Mouse (Mus musculus): ENCODE data around the gene Rrp7a. TPM values are rescaled to one million over a fixed set of nuclear protein-coding genes. Genes with fewer than 3 reads are reported as not detected.

Rrp7a gene
- polyA plus RNA-seq, 1 experiment = 109 TPM

GRCm38 (mm10) chr15:83074179-83074578 is 48.4 kb downstream of the Rrp7a start:
- no peak for DNase-seq (ENCODE audit: extremely low spot score in 1 of 2, low spot score in 1 of 2)

- DNase-seq (ENCODE audit: extremely low spot score in 1 of 2, low spot score in 1 of 2) = no peak
Measured at GRCm38 (mm10) chr15:83071752-83072151, 50.8 kb downstream of the Rrp7a start.

- no peak for DNase-seq (ENCODE audit: extremely low spot score in 1 of 2, low spot score in 1 of 2)
Measured at GRCm38 (mm10) chr15:83070942-83071341, 51.7 kb downstream of the Rrp7a start.

GRCm38 (mm10) chr15:83068270-83068669 is 54.3 kb downstream of the Rrp7a start:
- DNase-seq (ENCODE audit: extremely low spot score in 1 of 2, low spot score in 1 of 2) = no peak

- peak; percentile 29 to 80 for DNase-seq (ENCODE audit: extremely low spot score in 1 of 2, low spot score in 1 of 2)
Measured at GRCm38 (mm10) chr15:83065543-83065942, 57.1 kb downstream of the Rrp7a start.

Other genes starting within 250 kb of the Rrp7a start
- gene Tcf20, start 134.9 kb downstream of the Rrp7a start, polyA plus RNA-seq (2012; rRNA removed) = 31.3 and 38.3 TPM in 2 replicates
- gene Nfam1, start 89.5 kb downstream of the Rrp7a start, polyA plus RNA-seq (2012; rRNA removed) = 2.0 and 2.2 TPM in 2 replicates
- gene Serhl, start 33.3 kb downstream of the Rrp7a start, polyA plus RNA-seq (2012; rRNA removed) = 14.5 and 15.7 TPM in 2 replicates
- 67.7 and 76.6 TPM in 2 replicates for gene Poldip3, start 26.6 kb upstream of the Rrp7a start, polyA plus RNA-seq (2012; rRNA removed)
- gene Cyb5r3, start 49.8 kb upstream of the Rrp7a start, polyA plus RNA-seq (2012; rRNA removed) = 62.2 and 64.4 TPM in 2 replicates
- 5.0 and 6.7 TPM in 2 replicates for gene A4galt, start 129.0 kb upstream of the Rrp7a start, polyA plus RNA-seq (2012; rRNA removed)
- gene Arfgap3, start 227.4 kb upstream of the Rrp7a start, polyA plus RNA-seq (2012; rRNA removed) = 25.3 and 27.6 TPM in 2 replicates

Data from frontal cortex, adult 2 months (tissue).